Mouse (Mus musculus) frontal cortex, postnatal 14 days (tissue): ENCODE data around the gene Hist1h3i.
"Not testable (repeated sequence)": the region's sequence is repeated elsewhere in the genome, so short reads cannot be mapped to it uniquely, and the experiment has no call there.

Experiments
- DNase-seq, 2 experiments: peaks; one replicate each; pipeline ENCODE4 v3.0.0; 2022; ENCODE audit warnings: low spot score in 2 of 2

The Hist1h3i gene

DNA sequence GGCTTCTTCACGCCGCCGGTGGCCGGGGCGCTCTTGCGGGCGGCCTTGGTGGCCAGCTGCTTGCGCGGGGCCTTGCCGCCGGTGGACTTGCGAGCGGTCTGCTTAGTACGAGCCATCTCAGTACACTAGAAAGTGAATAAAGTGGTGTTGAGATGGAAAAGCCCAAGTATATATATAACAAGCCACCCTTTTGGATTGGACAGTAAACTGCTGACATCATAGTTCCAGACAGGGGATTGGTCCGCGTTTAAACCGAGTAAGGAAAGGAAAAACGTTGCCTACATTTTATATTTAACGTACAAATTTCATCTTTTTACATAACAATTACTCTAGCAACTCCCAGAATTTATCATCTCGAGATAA, at the start of gene Hist1h3i:
TSS of gene Hist1h3i (minus strand) at position 116 of the 363 bp plus-strand sequence.
- peak; percentile 19 to 29 for DNase-seq

DNA sequence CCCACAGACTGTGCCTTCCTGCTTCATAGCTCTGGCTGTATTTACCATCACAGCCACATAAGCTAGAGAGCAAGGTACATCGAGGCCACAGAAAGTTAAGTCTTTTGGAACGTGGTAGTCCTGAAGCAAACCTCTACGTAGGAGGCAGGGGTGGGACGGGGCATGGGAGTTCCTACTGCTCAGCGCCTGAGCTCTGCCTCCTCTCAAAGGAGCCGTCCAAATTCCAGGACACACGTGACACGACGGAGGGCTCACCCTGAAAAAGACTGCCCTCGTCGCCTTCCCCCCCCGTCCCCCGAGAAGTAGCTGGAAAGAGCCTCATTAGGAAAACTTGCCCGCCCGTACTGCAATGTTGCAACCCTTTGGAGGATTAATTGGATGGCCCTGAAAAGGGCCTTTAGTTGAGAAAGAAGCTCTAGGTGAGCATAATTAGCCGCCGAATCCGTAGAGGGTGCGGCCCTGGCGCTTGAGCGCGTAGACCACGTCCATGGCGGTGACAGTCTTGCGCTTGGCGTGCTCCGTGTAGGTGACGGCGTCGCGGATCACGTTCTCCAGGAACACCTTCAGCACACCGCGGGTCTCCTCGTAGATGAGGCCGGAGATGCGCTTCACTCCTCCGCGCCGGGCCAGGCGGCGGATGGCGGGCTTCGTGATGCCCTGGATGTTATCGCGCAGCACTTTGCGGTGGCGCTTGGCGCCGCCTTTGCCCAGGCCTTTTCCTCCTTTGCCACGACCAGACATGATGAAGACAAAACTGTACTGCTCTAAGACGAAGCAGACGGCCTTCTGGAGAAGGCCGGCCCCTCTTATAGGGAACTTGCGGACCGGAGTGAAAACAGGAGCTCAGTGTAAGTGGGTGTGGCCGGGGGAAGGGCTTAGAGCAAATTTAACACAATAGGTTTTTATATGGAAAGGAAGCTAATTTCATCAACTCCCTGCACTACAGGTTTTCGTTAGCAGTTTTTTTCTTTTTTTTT, 48.5 kb upstream of the Hist1h3i start, which contains the start of gene Hist1h4n:
TSS of gene Hist1h4n (minus strand) at position 779 of the 977 bp plus-strand sequence.
- peak; percentile 13 to 20 for DNase-seq

DNA sequence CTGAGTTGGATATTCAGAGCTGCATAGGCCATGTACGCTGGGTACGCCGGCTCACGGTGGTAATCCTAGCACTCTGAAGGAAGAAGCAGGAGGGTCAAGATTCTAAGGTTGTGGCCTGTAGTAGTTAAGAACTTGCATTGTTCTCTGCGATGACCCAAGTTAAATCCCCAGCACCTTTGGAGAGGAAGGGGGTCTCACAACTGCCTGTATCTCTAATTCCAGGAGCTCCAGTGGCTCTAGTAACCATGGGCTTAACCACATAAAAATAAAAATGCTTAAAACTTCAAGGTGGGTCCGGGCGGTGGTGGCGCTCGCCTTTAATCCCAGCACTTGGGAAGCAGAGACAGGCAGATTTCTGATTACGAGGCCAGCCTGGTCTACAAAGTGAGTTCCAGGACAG, 47.2 kb upstream of the Hist1h3i start:
- no peak for DNase-seq

DNA sequence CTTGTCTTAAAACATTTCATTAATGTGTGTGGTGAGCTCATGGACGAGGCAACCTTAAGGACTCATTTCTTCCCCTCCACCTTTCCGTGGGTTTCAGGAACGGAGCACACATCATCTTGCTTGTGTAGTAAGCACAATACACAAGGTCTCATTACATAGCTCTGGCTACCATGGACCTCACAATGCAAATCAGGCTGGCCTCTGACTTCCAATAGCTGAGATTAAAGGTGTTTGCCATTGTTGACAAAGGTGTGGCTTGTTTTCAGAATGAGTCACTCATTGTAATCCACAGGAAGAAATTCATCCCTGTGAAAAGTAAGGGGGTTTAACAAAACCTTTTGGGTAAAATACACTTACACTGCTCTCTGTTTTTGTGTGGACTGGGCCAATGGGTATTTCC, 45.3 kb upstream of the Hist1h3i start:
- DNase-seq = no peak

DNA sequence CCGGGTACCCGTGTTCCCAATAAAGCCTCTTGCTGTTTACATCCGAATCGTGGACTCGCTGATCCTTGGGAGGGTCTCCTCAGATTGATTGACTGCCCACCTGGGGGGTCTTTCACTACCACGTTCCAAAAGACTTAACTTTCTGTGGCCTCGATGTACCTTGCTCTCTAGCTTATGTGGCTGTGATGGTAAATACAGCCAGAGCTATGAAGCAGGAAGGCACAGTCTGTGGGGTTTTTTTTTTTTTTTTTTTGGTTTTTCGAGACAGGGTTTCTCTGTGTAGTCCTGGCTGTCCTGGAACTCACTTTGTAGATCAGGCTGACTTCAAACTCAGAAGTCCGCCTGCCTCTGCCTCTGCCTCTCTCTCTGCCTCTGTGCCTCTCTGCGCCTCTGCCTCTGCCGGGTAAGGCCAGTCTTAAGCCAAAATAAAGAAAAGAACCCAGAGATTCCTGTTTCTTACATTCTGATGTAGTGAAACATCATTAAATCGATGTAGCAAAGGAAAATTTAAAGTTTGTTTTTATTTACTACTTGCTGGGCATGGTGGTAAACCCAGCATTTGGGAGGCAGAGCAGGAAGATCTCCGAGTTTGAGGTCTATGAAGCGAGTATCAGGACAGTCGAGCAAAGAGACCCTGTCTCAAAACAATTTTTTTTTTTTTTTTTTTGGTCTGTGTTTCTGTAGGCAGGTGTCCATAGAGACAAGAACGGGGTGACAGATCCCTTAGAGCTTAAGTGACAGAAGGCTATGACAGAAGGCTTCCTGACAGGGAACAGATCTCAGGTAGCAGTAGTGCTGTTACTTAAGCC, 37.1 kb upstream of the Hist1h3i start:
- not testable (repeated sequence) for DNase-seq

- not testable (repeated sequence) for DNase-seq
Observed at GRCm38 (mm10) chr13:21812092-21812491, 28.9 kb upstream of the Hist1h3i start.

DNA sequence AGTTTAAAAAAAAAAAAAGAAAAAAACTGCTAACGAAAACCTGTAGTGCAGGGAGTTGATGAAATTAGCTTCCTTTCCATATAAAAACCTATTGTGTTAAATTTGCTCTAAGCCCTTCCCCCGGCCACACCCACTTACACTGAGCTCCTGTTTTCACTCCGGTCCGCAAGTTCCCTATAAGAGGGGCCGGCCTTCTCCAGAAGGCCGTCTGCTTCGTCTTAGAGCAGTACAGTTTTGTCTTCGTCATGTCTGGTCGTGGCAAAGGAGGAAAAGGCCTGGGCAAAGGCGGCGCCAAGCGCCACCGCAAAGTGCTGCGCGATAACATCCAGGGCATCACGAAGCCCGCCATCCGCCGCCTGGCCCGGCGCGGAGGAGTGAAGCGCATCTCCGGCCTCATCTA, 28.4 kb upstream of the Hist1h3i start, which contains the start of gene Hist1h4m:
TSS of gene Hist1h4m (plus strand) at position 208 of the 400 bp plus-strand sequence.
- DNase-seq = peak; percentile 30 to 32

DNA sequence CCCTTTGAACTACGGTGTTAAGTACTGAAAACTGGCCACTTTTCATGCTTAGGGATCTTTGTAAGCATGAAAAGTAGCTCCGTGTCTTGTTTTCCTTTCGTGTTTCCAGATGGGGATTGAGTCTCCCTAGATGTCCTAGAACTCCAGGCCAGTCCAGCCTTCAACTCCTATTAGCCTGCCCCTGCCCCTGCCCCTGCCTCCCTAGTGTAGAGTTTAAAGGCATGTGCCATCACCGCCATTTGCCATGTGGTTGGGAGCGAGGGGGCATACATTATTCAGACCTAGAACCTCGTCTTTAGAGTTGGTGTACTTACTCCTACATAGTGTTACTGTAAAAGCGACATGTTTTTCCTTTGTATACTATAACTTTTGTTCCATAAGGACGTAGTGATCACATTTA, 27.9 kb upstream of the Hist1h3i start:
- not testable (repeated sequence) for DNase-seq

DNA sequence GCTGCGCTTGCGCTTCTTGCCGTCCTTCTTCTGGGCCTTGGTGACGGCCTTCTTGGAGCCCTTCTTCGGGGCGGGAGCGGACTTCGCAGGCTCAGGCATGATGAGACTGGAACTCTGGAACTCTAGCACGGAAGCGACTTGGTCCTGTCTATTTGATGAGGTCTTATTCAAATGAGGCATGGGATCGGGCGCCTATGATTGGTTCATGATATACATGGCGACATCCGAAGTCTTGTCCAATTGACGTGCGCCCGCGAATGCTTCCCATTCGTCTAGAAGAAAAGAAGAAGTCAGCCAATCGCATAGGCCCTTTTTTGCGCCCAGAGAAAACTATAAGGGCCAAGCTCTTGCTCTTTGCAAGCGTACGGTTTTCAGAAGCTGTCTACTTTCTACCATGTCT, 26.9 kb upstream of the Hist1h3i start, which contains the start of the genes Hist1h2bq and Hist1h2ao:
TSS of gene Hist1h2bq (minus strand) at position 125 of the 400 bp plus-strand sequence.
TSS of gene Hist1h2ao (plus strand) at position 393 of the 400 bp plus-strand sequence.
- DNase-seq = not testable (repeated sequence)

DNA sequence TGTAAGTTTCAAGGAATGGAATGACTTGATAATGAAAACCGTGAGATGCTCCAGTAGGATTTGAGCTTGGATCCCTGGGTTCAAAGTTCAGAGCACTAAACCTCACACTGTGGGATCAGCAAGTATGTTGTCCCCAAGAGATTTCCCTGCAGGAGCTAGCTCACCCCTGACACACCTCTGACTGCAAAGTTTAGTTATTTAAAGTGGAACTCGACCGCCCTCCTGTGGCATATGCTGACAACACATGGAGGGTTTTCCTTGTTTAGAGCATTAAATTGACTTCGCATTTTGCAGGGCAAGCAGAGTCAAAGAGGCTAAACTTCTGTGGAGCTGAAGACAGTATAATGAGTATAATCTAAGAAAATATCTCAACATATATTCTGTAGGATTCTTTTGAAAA, 19.9 kb upstream of the Hist1h3i start:
- DNase-seq = not testable (repeated sequence)

DNA sequence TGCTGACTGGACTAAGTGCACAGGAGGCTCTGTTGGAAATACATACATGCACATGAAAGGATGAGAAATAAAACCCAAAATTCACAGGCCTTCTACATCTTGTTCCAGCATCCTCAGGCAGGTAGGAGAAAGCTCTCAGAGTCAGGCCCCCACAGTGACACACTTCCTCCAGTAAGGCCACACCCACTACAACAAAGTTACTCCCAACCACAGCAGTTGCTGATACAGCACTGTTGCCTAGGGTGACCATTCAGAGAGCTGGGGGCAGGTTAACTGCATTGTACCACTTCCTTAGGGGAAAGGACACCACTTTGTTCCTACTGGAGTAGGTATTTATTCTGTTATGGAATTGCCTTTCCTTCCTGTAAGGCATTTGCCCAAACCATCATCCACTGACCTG, 14.0 kb upstream of the Hist1h3i start:
- DNase-seq = not testable (repeated sequence)

DNA sequence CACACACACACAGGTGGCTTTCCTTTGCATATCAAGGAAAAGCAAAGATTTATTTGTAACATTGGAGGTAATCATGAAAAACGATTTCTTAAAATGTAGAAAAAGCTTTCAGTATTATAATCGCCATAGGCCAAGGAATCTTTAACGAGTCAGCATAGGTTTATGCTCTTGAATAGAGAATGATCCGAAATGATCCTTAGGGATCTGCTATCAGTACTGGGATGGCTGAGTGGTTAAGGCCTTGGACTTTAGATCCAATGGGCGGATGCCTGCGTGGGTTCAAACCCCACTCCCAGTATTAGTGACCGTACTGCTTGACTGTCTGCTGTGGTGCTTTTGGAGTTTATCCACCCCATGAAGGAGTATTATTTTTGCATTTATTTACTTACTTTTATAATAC, 12.4 kb upstream of the Hist1h3i start:
- DNase-seq = no peak

DNA sequence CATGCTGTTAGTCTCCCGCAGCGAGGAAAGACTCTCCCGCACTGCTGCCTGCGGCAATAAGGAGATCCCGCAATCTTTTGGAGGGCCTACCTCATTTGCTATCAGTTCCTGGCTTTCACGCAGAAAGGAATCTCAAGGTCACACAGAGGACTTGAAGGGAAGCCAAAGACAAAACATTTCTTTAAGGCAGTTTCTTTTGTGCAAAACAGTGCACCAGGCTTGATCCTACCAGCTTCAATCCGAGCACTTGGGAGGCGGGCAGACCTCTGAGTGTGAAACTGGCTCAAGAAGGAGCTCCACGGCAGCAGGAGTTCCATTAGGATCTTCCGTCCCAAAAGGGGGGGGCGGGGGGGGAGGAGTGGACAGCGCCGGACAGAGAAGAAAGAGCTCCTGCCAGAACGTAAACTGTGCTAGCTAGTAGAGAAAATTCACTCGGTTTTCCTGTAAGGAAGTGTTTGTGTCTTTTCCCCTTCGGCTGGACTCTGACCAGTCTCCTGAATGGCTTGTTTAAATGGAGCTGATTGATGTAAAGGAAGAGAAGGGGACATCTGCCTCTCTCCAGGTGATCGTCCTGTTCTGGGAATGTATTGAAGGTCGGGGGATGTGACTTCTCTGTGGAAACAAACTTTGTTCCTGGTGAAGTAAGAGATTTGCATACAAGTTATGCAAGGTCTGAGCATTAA, 7.6 kb upstream of the Hist1h3i start:
- DNase-seq = no peak

DNA sequence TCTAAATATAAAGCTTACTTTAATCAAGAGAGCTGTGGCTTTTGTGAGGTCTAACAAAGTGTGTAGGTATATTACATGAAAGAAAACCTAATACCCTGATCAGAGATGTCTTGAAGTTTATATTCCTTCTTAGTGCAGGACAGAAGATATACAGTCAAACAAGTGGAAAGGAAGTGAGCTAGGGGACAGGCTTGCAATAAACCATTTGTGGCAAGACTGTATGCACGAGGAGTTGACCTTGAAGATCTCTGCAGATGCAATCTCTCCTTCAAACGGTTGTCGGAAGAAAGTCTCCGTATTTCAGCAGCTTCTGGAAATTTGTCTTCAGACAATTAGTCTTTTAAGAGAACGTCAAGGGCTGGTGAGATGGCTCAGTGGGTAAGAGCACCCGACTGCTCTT, 6.8 kb upstream of the Hist1h3i start:
- DNase-seq = no peak

DNA sequence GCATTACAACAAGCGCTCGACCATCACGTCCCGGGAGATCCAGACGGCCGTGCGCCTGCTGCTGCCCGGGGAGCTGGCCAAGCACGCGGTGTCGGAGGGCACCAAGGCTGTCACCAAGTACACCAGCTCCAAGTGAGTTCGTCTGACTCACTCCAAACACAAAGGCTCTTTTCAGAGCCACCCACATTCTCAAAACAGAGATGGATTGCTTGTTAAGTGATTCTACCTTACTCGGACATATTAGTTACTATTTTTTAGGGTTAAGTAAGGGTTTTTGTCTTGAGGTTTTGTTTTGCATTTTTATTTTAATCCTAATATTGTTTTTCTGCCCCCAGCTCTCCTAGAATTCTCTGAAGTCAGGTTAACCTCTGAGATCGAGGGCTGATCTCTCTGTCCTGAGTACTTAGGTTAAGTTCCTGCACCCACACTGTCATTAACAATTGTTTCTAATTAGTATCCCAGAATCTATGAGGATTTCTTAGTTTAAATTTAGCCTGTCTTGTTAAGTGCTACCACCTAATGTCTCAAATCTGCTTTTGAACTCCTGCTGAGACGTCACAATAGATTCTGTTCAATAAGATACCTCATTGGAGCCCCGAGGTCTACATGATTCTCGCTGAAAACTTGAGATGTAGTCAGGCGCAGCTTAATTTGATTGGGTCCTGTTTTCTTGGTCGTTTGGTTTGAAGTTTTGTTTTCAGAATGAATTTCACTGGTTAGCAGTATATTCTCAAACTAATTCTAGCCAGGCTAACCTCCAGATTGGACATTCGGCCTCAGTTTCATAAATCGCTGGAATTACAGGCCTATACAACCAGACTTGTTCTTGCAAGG, 4.8 kb upstream of the Hist1h3i start:
- no peak for DNase-seq

- DNase-seq = peak; percentile 82 to 90
Observed at GRCm38 (mm10) chr13:21786899-21787629, 3.9 kb upstream of the Hist1h3i start, which contains the start of the genes Hist1h2an and Hist1h2bp. Hist1h2an (minus strand) TSS chr13:21787218. Hist1h2bp (plus strand) TSS chr13:21787461.

DNA sequence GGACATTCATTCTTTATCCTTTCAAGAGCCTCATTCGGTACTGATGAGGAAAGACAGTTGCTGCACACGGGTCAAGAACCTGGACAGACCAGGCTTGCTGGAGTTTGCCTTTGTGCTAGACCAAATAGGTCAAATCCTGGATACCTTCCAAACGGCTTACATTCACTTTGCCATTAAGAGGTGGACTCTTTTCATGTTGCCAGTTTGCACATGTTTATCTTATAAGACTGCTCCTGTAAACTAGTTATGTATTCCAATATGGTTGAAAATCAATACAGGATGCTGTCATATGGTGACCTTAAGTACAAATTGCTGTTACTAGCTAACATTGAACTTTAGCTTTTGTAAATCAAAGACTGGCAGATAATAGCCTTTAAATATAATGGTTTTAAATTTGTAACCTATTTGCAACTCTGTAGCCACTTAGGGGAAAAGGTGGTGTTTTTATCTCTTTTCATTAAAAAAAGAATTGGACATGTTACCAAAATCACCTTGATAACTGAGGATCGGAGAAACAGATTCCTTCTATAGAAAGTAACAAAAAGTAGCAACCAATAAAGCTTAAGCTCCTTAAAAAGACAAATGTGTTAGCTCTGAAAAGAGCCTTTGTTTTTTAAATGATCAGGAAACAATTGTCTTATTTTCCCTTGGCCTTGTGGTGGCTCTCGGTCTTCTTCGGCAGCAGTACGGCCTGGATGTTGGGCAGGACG, 3.2 kb upstream of the Hist1h3i start:
- no peak for DNase-seq

- DNase-seq = no peak
Observed at GRCm38 (mm10) chr13:21784311-21784710, 1.1 kb upstream of the Hist1h3i start.

DNA sequence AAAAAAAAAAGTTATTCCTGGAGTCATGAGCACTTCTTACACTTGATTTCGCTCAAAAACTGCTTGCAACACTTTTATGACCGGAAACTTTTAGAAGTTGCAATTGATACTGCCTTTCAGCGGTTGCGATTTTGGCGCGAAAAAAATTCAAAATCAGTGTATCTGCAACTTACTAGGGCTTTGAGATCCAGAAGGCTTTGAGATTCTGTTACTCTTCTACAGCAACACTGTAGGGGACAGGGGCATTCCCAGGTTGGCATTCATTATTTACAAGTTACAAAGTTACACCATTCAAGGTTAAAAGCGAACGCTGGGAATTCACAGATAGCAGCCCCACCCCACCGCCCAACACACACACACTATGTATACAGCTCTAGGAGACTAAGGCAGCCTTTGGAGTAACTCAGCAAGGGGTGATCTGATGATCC, 578 bp upstream of the Hist1h3i start:
- no peak for DNase-seq
